Mouse (Mus musculus) limb, embryonic 14.5 days (tissue): ENCODE data around the gene Celsr3. TPM values are rescaled to one million over a fixed set of nuclear protein-coding genes. Genes with fewer than 3 reads are reported as not detected.

Experiments
- ATAC-seq: fragments of 200-750 bp; cut with Nextera tagmentation; 2 replicates; pipeline ENCODE4 v1.8.0; 2017; ENCODE audit warnings: low read depth, moderate number of reproducible peaks, moderate TSS enrichment; ENCODE audit not compliant: low FRiP score
- DNase-seq: peaks from one replicate; pipeline ENCODE4 v3.0.0-alpha.2; 2015; ENCODE audit warnings: low spot score
- H3K27ac ChIP-seq: fragments of 300-500 bp; sonication (generic); replicated peaks from 2 replicates; pipeline ENCODE4 v1.5.1; 2014; ENCODE audit warnings: low read depth, mild to moderate bottlenecking, low read length, moderate library complexity, mixed read lengths
- H3K27me3 ChIP-seq: fragments of 300-500 bp; sonication (generic); 2 replicates; pipeline ENCODE4 v1.6.1; 2014; ENCODE audit warnings: low read length, mixed read lengths; ENCODE audit not compliant: control insufficient read depth, insufficient read depth
- H3K36me3 ChIP-seq: fragments of 300-500 bp; sonication (generic); 2 replicates; pipeline ENCODE4 v1.6.1; 2014; ENCODE audit warnings: mild to moderate bottlenecking, low read length, moderate library complexity, mixed read lengths; ENCODE audit not compliant: control insufficient read depth, insufficient read depth
- H3K4me1 ChIP-seq: fragments of 300-500 bp; sonication (generic); 2 replicates; pipeline ENCODE4 v1.6.1; 2014; ENCODE audit warnings: antibody characterized with exemption, low read length, mixed read lengths; ENCODE audit not compliant: control insufficient read depth, insufficient read depth
- H3K4me2 ChIP-seq: fragments of 300-500 bp; sonication (generic); replicated peaks from 2 replicates; pipeline ENCODE4 v1.6.1; 2014; ENCODE audit warnings: low read depth, mild to moderate bottlenecking, low read length, moderate library complexity; ENCODE audit not compliant: severe bottlenecking
- H3K4me3 ChIP-seq: fragments of 300-500 bp; sonication (generic); replicated peaks from 2 replicates; pipeline ENCODE4 v1.5.1; 2014; ENCODE audit warnings: low read length
- H3K9ac ChIP-seq: fragments of 300-500 bp; sonication (generic); 2 replicates; pipeline ENCODE4 v1.6.1; 2014; ENCODE audit warnings: mild to moderate bottlenecking, low read depth, low read length, moderate library complexity; ENCODE audit not compliant: severe bottlenecking
- H3K9me3 ChIP-seq: fragments of 300-500 bp; sonication (generic); 2 replicates; pipeline ENCODE4 v1.6.1; 2016; ENCODE audit warnings: low read length; ENCODE audit not compliant: control insufficient read depth
- POLR2A ChIP-seq: fragments of 200-500 bp; IDR thresholded peaks from 2 replicates; pipeline ENCODE4 v1.8.0; 2012; ENCODE audit warnings: inconsistent platforms, mild to moderate bottlenecking, moderate library complexity, borderline replicate concordance; ENCODE audit not compliant: insufficient read depth, insufficient read length; ENCODE audit errors: extremely low read depth
- WGBS: fragments of 180-500 bp; shearing (Covaris S2); extraction: QIAGEN DNeasy Blood & Tissue Kit; methylation state at CpG from one replicate; pipeline ENCODE4 v1.1.7; 2014; 5-methylcytosine and 5-hydroxymethylcytosine counted together
- polyA plus RNA-seq, 2 experiments: library from polyadenylated mRNA; depleted of rRNA in 1 of 2; stranded (reverse) in 1 of 2; unstranded in 1 of 2; fragments of >200 nt; fragmentation: Nextera tagmentation in 1 of 2; extraction: Ambion mirVana in 1 of 2; gene quantifications; 2 replicates each; pipeline versions ENCODE4 v1.2.1 to v1.2.3; 2012 to 2014

Celsr3 gene
- polyA plus RNA-seq, 2 experiments = 0.12 to 0.36 TPM

DNA sequence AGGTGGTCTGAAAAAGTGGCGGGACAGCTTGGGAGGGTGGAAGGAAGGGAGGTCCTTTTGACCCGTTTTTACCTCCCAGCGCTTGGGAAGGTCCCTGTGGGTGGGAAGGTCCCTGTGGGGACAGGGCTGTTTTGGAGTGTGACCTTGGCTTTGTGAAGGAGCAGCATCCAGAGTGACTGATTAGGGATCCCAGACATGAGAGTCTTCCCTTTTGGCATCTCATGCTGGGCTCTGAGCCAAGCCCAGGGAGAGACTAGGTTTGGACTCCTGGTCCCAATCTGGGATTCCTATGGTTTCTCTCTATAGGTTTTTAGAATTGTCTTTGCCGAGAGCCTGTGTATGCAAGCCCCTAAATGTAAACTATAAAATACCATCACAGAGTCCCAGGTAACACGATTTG lies 15.6 kb upstream of the Celsr3 start:
- no peak for ATAC-seq
- WGBS = 79% methylated on average over 5 of the region's 5 CpGs

DNA sequence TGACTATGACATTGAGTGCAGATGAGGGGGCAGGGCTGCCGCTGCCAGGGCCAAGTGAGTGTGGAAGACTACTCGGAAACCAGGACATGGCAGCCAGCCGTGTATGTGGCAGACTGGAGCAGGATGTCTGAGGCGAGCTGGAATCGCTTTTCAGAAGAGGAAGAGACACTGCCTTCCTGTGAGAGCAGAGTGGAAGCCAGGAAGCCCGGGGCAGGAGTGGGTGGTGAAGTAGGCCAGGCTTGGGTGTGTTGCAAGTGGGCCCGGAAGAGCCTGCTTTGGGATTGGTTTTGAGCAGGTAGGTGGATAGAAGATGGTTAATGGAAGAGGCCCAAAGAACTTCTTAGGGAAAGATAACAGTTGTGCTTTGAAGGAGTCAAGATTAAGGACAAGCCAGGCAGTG lies 10.6 kb upstream of the Celsr3 start:
- ATAC-seq = no peak
- Histone ChIP-seq H3K4me1 (no peaks in the 10 kb centered on the region), H3K36me3 (peaks cover 73% of the 10 kb centered on the region), H3K9ac (no peak overlapping the region), H3K4me2 (no peak overlapping the region), H3K27ac (no peak overlapping the region), H3K4me3 (no peak overlapping the region), H3K27me3 (no peaks in the 10 kb centered on the region), H3K9me3 (no peaks in the 10 kb centered on the region)
- WGBS = 86% methylated on average over 7 of the region's 7 CpGs
- DNase-seq = no peak
- no peak for TF ChIP-seq POLR2A

More for the DNA sequence above, 15.6 kb upstream of the Celsr3 start:
- Histone ChIP-seq H3K27me3 (no peaks in the 10 kb centered on the region), H3K4me1 (no peaks in the 10 kb centered on the region; the same call in 1 of the 2 replicates), H3K9me3 (no peaks in the 10 kb centered on the region), H3K36me3 (peaks cover 70% of the 10 kb centered on the region), H3K4me3 (no peak overlapping the region), H3K27ac (no peak overlapping the region), H3K9ac (no peak overlapping the region), H3K4me2 (no peak overlapping the region)
- DNase-seq = no peak
- no peak for TF ChIP-seq POLR2A

DNA sequence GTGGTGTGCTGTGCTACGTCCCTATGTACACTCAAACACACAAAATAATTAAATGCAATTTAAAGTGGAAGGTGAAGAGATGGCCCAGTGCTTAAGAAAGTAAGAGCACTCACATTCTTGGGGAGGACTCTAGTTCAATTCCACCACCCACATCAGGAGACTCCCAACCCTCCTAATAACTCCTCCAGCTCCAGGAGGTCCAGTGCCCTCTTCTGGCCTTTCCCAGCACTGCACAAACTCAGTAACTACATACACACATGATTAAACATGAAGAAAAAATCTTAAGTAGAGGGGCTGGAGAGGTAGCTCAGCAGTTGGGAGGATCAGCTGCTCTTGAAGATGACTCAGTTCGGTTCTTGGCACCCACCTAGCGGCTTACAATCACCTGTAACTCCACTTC lies 6.6 kb upstream of the Celsr3 start:
- no peaks in the 10 kb centered on the region for H3K9me3 ChIP-seq
- no peak for TF ChIP-seq POLR2A
- H3K9ac ChIP-seq = no peak overlapping the region
- no peak for DNase-seq
- WGBS = 59% methylated on average over 3 of the region's 3 CpGs
- no peak for ATAC-seq
- H3K4me3 ChIP-seq = no peak overlapping the region
- no peaks in the 10 kb centered on the region for H3K4me1 ChIP-seq
- peaks cover 16% of the 10 kb centered on the region; the same call in 1 of the 2 replicates for H3K27me3 ChIP-seq
- H3K4me2 ChIP-seq = no peak overlapping the region
- no peak overlapping the region for H3K27ac ChIP-seq
- H3K36me3 ChIP-seq = peaks cover 37% of the 10 kb centered on the region

DNA sequence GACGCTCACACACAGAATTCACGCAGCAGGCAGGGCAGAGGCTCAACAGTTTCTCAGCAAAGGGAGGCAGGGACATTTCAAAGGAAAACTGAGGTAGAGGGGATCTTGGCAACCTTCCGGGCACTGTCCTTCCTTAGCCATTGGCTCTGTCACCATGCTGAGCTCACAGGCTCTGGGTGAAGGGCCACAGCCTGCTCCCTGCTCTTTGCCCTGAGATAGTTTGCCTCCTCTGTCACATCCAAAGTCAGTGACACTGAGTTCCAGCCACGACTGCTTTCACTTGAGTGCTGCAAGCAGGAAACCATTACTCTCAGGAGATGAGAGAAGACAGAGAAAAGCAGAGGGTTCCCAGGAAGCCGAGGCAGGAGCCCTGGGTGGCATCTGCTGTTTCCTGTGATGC lies 6.0 kb upstream of the Celsr3 start:
- Histone ChIP-seq H3K4me1 (no peaks in the 10 kb centered on the region), H3K9ac (no peak overlapping the region), H3K9me3 (no peaks in the 10 kb centered on the region), H3K27ac (no peak overlapping the region), H3K36me3 (peaks cover 31% of the 10 kb centered on the region), H3K4me2 (no peak overlapping the region), H3K4me3 (no peak overlapping the region), H3K27me3 (peaks cover 22% of the 10 kb centered on the region)
- TF ChIP-seq POLR2A = no peak
- DNase-seq (no peak), ATAC-seq (no peak)
- WGBS = 66% methylated on average over 5 of the region's 5 CpGs

- no peak overlapping the region for H3K27ac ChIP-seq
- H3K4me1 ChIP-seq = peaks cover 4% of the 10 kb centered on the region
- H3K27me3 ChIP-seq = peaks cover 63% of the 10 kb centered on the region
- no peak overlapping the region for H3K9ac ChIP-seq
- no peak for ATAC-seq
- H3K36me3 ChIP-seq = no peaks in the 10 kb centered on the region
- DNase-seq = no peak
- H3K9me3 ChIP-seq = no peaks in the 10 kb centered on the region
- WGBS = 7% methylated on average over 25 of the region's 25 CpGs
- TF ChIP-seq POLR2A = no peak
- no peak overlapping the region for H3K4me3 ChIP-seq
- H3K4me2 ChIP-seq = no peak overlapping the region
Measured at GRCm38 (mm10) chr9:108824144-108824685, 1.9 kb upstream of the Celsr3 start.
